Mouse (Mus musculus) MEL (cell line): Measurements from ENCODE around the gene Dmkn. TPM values are rescaled to one million over a fixed set of nuclear protein-coding genes. Genes with fewer than 3 reads are reported as not detected.

Experiments used
- DNase-seq: peaks from one replicate; pipeline ENCODE4 v3.0.0; 2011; ENCODE audit warnings: low read depth, low spot score
- H3K27ac ChIP-seq: 2 replicates; pipeline ENCODE4 v1.5.1; 2012; ENCODE audit warnings: low read depth, mild to moderate bottlenecking, control low read depth, low read length, moderate library complexity; ENCODE audit not compliant: control insufficient read depth
- H3K27me3 ChIP-seq, 2 experiments: fragments of 150-350 bp in 1 of 2; sonication (generic) in 1 of 2; 2 replicates each; pipeline ENCODE4 v1.6.1; 2012; ENCODE audit warnings: low read length in 2 of 2, mild to moderate bottlenecking in 2 of 2, improper control_type of control experiment in 1 of 2, moderate library complexity in 1 of 2; ENCODE audit not compliant: insufficient read depth in 2 of 2, control insufficient read depth in 1 of 2
- H3K36me3 ChIP-seq, 2 experiments: 2 replicates each; pipeline ENCODE4 v1.6.1; 2012 to 2014; ENCODE audit warnings: low read length in 2 of 2, improper control_type of control experiment in 1 of 2, inconsistent platforms in 1 of 2, mild to moderate bottlenecking in 1 of 2; ENCODE audit not compliant: insufficient read depth in 2 of 2, control insufficient read depth in 1 of 2
- H3K4me1 ChIP-seq, 2 experiments: fragments of 150-350 bp in 1 of 2; sonication (generic) in 1 of 2; 2 replicates each; pipeline ENCODE4 v1.6.1; 2012; ENCODE audit warnings: low read length in 2 of 2, improper control_type of control experiment in 1 of 2, mild to moderate bottlenecking in 1 of 2; ENCODE audit not compliant: insufficient read depth in 2 of 2, control insufficient read depth in 1 of 2
- H3K4me3 ChIP-seq, 2 experiments: fragments of 150-350 bp in 1 of 2; sonication (generic) in 1 of 2; 2 replicates each; pipeline ENCODE4 v1.5.1; 2012; ENCODE audit warnings: low read depth in 2 of 2, low read length in 2 of 2, mild to moderate bottlenecking in 2 of 2, moderate library complexity in 2 of 2, control low read depth in 1 of 2, improper control_type of control experiment in 1 of 2; ENCODE audit not compliant: control insufficient read depth in 1 of 2, insufficient read depth in 1 of 2
- H3K79me2 ChIP-seq: 2 replicates; pipeline ENCODE4 v1.6.1; 2012; ENCODE audit warnings: mild to moderate bottlenecking, low read length, moderate library complexity; ENCODE audit not compliant: control insufficient read depth, poor library complexity, insufficient read depth
- H3K9ac ChIP-seq: 2 replicates; pipeline ENCODE4 v1.6.1; 2012; ENCODE audit warnings: low read depth, mild to moderate bottlenecking, control low read depth, low read length, moderate library complexity; ENCODE audit not compliant: control insufficient read depth, poor library complexity, severe bottlenecking
- H3K9me3 ChIP-seq: fragments of 150-350 bp; sonication (generic); replicated peaks from 2 replicates; pipeline ENCODE4 v1.6.1; 2012; ENCODE audit warnings: mild to moderate bottlenecking, low read length, improper control_type of control experiment, moderate library complexity; ENCODE audit not compliant: insufficient read depth
- BHLHE40 ChIP-seq: IDR thresholded peaks from 2 replicates; pipeline ENCODE4 v1.6.1; 2012; ENCODE audit warnings: low read depth, mild to moderate bottlenecking, inconsistent platforms, low read length, improper control_type of control experiment, borderline replicate concordance
- CHD1 ChIP-seq: IDR thresholded peaks from 2 replicates; pipeline ENCODE4 v1.6.1; 2012; ENCODE audit warnings: low read depth, mild to moderate bottlenecking, inconsistent platforms, low read length, improper control_type of control experiment
- CHD2 ChIP-seq: IDR thresholded peaks from 2 replicates; pipeline ENCODE4 v1.6.1; 2011; ENCODE audit warnings: low read length, improper control_type of control experiment
- CTCF ChIP-seq, 3 experiments: IDR thresholded peaks in 2 of 3; conservative IDR thresholded peaks in 1 of 3; 2 replicates each; pipeline ENCODE4 v1.5.1; 2011 to 2012; ENCODE audit warnings: low read length in 3 of 3, low read depth in 2 of 3, mild to moderate bottlenecking in 2 of 3, improper control_type of control experiment in 1 of 3, inconsistent platforms in 1 of 3, mixed read lengths in 1 of 3, moderate library complexity in 1 of 3; ENCODE audit not compliant: control insufficient read depth in 1 of 3, insufficient read depth in 1 of 3, poor library complexity in 1 of 3, severe bottlenecking in 1 of 3
- E2F4 ChIP-seq: IDR thresholded peaks from 2 replicates; pipeline ENCODE4 v1.6.1; 2011; ENCODE audit warnings: low read depth, low read length, improper control_type of control experiment, borderline replicate concordance
- ELF1 ChIP-seq: IDR thresholded peaks from 2 replicates; pipeline ENCODE4 v1.6.1; 2014; ENCODE audit warnings: low read depth, mild to moderate bottlenecking, inconsistent platforms, low read length, improper control_type of control experiment, moderate library complexity
- GABPA ChIP-seq: IDR thresholded peaks from 2 replicates; pipeline ENCODE4 v1.6.1; 2012; ENCODE audit warnings: low read depth, mild to moderate bottlenecking, inconsistent platforms, low read length, improper control_type of control experiment, moderate library complexity
- JUND ChIP-seq: IDR thresholded peaks from 2 replicates; pipeline ENCODE4 v1.6.1; 2011; ENCODE audit warnings: low read depth, mild to moderate bottlenecking, improper control_type of control experiment, low read length
- KAT2A ChIP-seq: conservative IDR thresholded peaks from 2 replicates; pipeline ENCODE4 v1.6.1; 2012; ENCODE audit warnings: low read depth, low read length, improper control_type of control experiment, inconsistent platforms
- MAFK ChIP-seq: IDR thresholded peaks from 2 replicates; pipeline ENCODE4 v1.6.1; 2011; ENCODE audit warnings: low read depth, mild to moderate bottlenecking, low read length, improper control_type of control experiment, borderline replicate concordance
- MAX ChIP-seq: IDR thresholded peaks from 2 replicates; pipeline ENCODE4 v1.6.1; 2011; ENCODE audit warnings: low read length, improper control_type of control experiment
- MAZ ChIP-seq: IDR thresholded peaks from 2 replicates; pipeline ENCODE4 v1.6.1; 2012; ENCODE audit warnings: low read depth, mild to moderate bottlenecking, inconsistent platforms, low read length, improper control_type of control experiment
- MEF2A ChIP-seq: IDR thresholded peaks from 2 replicates; pipeline ENCODE4 v1.6.1; 2014; ENCODE audit warnings: low read depth, mild to moderate bottlenecking, inconsistent platforms, low read length, improper control_type of control experiment; ENCODE audit not compliant: poor library complexity, insufficient replicate concordance, severe bottlenecking; ENCODE audit errors: extremely low read depth
- MXI1 ChIP-seq: IDR thresholded peaks from 2 replicates; pipeline ENCODE4 v1.6.1; 2011; ENCODE audit warnings: mild to moderate bottlenecking, low read depth, low read length, improper control_type of control experiment
- MYB ChIP-seq: IDR thresholded peaks from 2 replicates; pipeline ENCODE4 v1.6.1; 2011; ENCODE audit warnings: mild to moderate bottlenecking, low read depth, low read length, improper control_type of control experiment
- MYC ChIP-seq: IDR thresholded peaks from 2 replicates; pipeline ENCODE4 v1.6.1; 2011; ENCODE audit warnings: low read depth, mild to moderate bottlenecking, low read length, improper control_type of control experiment, moderate library complexity
- POLR2AphosphoS2 ChIP-seq: IDR thresholded peaks from 2 replicates; pipeline ENCODE4 v1.6.1; 2011; ENCODE audit warnings: low read length, improper control_type of control experiment
- POLR2AphosphoS5 ChIP-seq: IDR thresholded peaks from 2 replicates; pipeline ENCODE4 v1.6.1; 2012; ENCODE audit warnings: low read depth, borderline replicate concordance, mild to moderate bottlenecking, inconsistent platforms, low read length, moderate library complexity, mixed read lengths
- RAD21 ChIP-seq: IDR thresholded peaks from 2 replicates; pipeline ENCODE4 v1.6.1; 2011; ENCODE audit warnings: mild to moderate bottlenecking, low read depth, low read length, improper control_type of control experiment
- RCOR1 ChIP-seq: IDR thresholded peaks from 2 replicates; pipeline ENCODE4 v1.6.1; 2012; ENCODE audit warnings: low read depth, mild to moderate bottlenecking, inconsistent platforms, low read length, improper control_type of control experiment
- SIN3A ChIP-seq: IDR thresholded peaks from 2 replicates; pipeline ENCODE4 v1.6.1; 2012; ENCODE audit warnings: low read length, improper control_type of control experiment, inconsistent platforms
- TAL1 ChIP-seq: IDR thresholded peaks from 2 replicates; pipeline ENCODE4 v1.6.1; 2012; ENCODE audit warnings: mild to moderate bottlenecking, inconsistent platforms, low read length, moderate library complexity, mixed read lengths
- TBP ChIP-seq: IDR thresholded peaks from 2 replicates; pipeline ENCODE4 v1.8.0; 2011; ENCODE audit warnings: low read depth, low read length, improper control_type of control experiment
- UBTF ChIP-seq: IDR thresholded peaks from 2 replicates; pipeline ENCODE4 v1.6.1; 2012; ENCODE audit warnings: low read depth, mild to moderate bottlenecking, inconsistent platforms, low read length, improper control_type of control experiment, moderate library complexity, borderline replicate concordance; ENCODE audit not compliant: insufficient read depth
- USF2 ChIP-seq, 2 experiments: IDR thresholded peaks; 2 replicates each; pipeline ENCODE4 v1.6.1; 2011 to 2012; ENCODE audit warnings: improper control_type of control experiment in 2 of 2, low read length in 2 of 2, borderline replicate concordance in 1 of 2, inconsistent platforms in 1 of 2, low read depth in 1 of 2, mild to moderate bottlenecking in 1 of 2; ENCODE audit not compliant: insufficient read depth in 1 of 2
- ZKSCAN1 ChIP-seq: IDR thresholded peaks from 2 replicates; pipeline ENCODE4 v1.6.1; 2012; ENCODE audit warnings: low read depth, mild to moderate bottlenecking, inconsistent platforms, low read length, improper control_type of control experiment, moderate library complexity
- ZNF384 ChIP-seq: IDR thresholded peaks from 2 replicates; pipeline ENCODE4 v1.6.1; 2012; ENCODE audit warnings: low read depth, mild to moderate bottlenecking, inconsistent platforms, low read length, improper control_type of control experiment
- polyA plus RNA-seq, 2 experiments: library from polyadenylated mRNA; stranded (reverse) in 1 of 2; unstranded in 1 of 2; fragments of >175 nt in 1 of 2; fragments of >200 nt in 1 of 2; gene quantifications; 2 replicates each; pipeline versions ENCODE4 v1.2.1 to v1.2.4; 2012; ENCODE audit warnings: low replicate concordance in 2 of 2, low read depth in 1 of 2; ENCODE audit not compliant: insufficient read length in 2 of 2, insufficient read depth in 1 of 2, missing spikeins in 1 of 2
- total RNA-seq: library from RNA; depleted of rRNA; stranded (reverse); fragments of 300-350 nt; gene quantifications from 2 replicates; pipeline ENCODE4 v1.2.3, GENCODE M21; 2012

Gene Dmkn
- total and polyA plus RNA-seq, 3 experiments: not detected

- Histone ChIP-seq H3K79me2 (no peaks in the 10 kb centered on the region), H3K9me3 (no peaks in the 10 kb centered on the region), H3K36me3 (peaks cover 0 to 8% of the 10 kb centered on the region in 2 experiments; a peak in 2 of 4 replicates), H3K9ac (no peak overlapping the region), H3K4me1 (peaks cover 3 to 13% of the 10 kb centered on the region in 2 experiments), H3K27me3 (0 out of 4 replicates have a peak, but pooled peaks cover 0 to 2% of the 10 kb centered on the region in 2 experiments), H3K27ac (no peak overlapping the region), H3K4me3 (no peak overlapping the region)
- DNase-seq: no peak
- TF ChIP-seq MYB (no peak), MYC (no peak), JUND (no peak), KAT2A (no peak), MAX (no peak), CTCF (IDR thresholded peaks at IDR 0.05 in 2 of 3, conservative IDR thresholded peaks at IDR 0.05 in 1 of 3; ENCODE audit: control insufficient read depth in 1 of 3, insufficient read depth in 1 of 3, low read depth in 2 of 3, low read length in 3 of 3, poor library complexity in 1 of 3, severe bottlenecking in 1 of 3) (no peak), POLR2AphosphoS5 (no peak), MAZ (no peak), RAD21 (no peak), BHLHE40 (no peak), MAFK (no peak), ZKSCAN1 (no peak), TAL1 (no peak), TBP (no peak), UBTF (no peak), E2F4 (no peak), MEF2A (no peak), SIN3A (no peak), GABPA (no peak), USF2 (IDR thresholded peaks at IDR 0.05; ENCODE audit: borderline replicate concordance in 1 of 2, insufficient read depth in 1 of 2, low read depth in 1 of 2, low read length in 2 of 2) (no peak)
Measured at GRCm38 (mm10) chr7:30824306-30824705, 60.8 kb downstream of the Dmkn start.

- Histone ChIP-seq H3K9ac (no peak overlapping the region), H3K27ac (no peak overlapping the region; the same call in 1 of the 2 replicates), H3K36me3 (peaks cover 0 to 12% of the 10 kb centered on the region in 2 experiments; a peak in 2 of 4 replicates), H3K4me3 (no peak overlapping the region), H3K4me1 (peaks cover 3 to 17% of the 10 kb centered on the region in 2 experiments; a peak in 3 of 4 replicates), H3K27me3 (no peaks in the 10 kb centered on the region), H3K9me3 (no peaks in the 10 kb centered on the region), H3K79me2 (no peaks in the 10 kb centered on the region)
- DNase-seq: peak; percentile 41
- TF ChIP-seq POLR2AphosphoS2: no peak
- no peak for TF ChIP-seq POLR2AphosphoS5
- peak; percentile 70; the same call in 1 of the 2 replicates for TF ChIP-seq TBP
- TF ChIP-seq UBTF: 0 out of 2 replicates have a peak, but pooled peaks have one; percentile 59
- no peak for TF ChIP-seq RAD21
- TF ChIP-seq RCOR1: no peak
- peak; percentile 88 for TF ChIP-seq ZNF384
- no peak for TF ChIP-seq MXI1
- no peak for TF ChIP-seq CHD1
- no peak for TF ChIP-seq MEF2A
- no peak for TF ChIP-seq BHLHE40
- TF ChIP-seq CHD2: no peak
- no peak for TF ChIP-seq MAX
- no peak for TF ChIP-seq MAFK
- no peak for TF ChIP-seq ELF1
- TF ChIP-seq KAT2A: no peak
- TF ChIP-seq CTCF (IDR thresholded peaks at IDR 0.05 in 2 of 3, conservative IDR thresholded peaks at IDR 0.05 in 1 of 3; ENCODE audit: control insufficient read depth in 1 of 3, insufficient read depth in 1 of 3, low read depth in 2 of 3, low read length in 3 of 3, poor library complexity in 1 of 3, severe bottlenecking in 1 of 3): no peak
- TF ChIP-seq SIN3A: no peak
- no peak for TF ChIP-seq E2F4
Measured at GRCm38 (mm10) chr7:30826660-30827059, 63.1 kb downstream of the Dmkn start.
